Mouse (Mus musculus): Measurements from ENCODE around the gene Pard3b.
"Not testable (repeated sequence)": the region's sequence is repeated elsewhere in the genome, so short reads cannot be mapped to it uniquely, and the experiment has no call there.

Gene Pard3b

DNA sequence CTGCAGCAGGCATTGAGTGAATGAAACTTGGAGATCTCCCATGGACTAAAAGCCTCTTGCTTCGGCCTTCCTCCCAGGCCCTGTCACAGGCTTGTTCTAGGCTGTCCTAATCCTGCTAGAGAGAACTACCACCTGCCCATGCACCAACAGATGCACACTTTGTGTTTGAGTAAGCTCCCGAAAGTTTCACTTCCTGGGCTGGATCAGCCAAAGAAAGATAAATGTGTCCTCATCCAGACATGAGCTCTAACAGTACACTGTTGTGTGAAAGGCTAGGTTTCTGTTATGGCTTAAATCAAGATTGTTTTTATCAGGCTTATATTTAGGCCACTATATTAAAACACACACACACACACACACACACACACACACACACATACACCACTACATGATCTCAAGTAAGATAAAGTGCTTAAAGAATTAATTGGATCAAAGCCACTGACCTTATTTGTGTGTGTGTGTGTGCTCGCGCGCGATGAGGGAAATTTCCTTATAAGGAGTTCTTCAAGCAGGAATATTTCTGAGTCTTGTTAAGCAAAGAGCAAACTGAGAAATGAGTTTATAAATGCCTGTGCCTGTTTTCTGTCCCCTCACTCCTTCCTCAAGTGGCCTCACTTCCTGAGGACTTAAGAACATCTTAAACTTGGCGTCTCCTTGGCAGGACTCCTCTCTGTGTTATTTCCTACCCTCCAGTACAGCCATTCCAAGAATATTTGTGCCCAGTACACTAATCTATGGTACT lies 940.6 kb downstream of the Pard3b start:
- DNase-seq (ENCODE audit: low spot score): no peak

- no peak for DNase-seq (ENCODE audit: low spot score)
Measured at GRCm38 (mm10) chr1:62580314-62580935, 941.8 kb downstream of the Pard3b start.

- DNase-seq (ENCODE audit: low spot score): no peak
Measured at GRCm38 (mm10) chr1:62582476-62582875, 943.9 kb downstream of the Pard3b start.

DNA sequence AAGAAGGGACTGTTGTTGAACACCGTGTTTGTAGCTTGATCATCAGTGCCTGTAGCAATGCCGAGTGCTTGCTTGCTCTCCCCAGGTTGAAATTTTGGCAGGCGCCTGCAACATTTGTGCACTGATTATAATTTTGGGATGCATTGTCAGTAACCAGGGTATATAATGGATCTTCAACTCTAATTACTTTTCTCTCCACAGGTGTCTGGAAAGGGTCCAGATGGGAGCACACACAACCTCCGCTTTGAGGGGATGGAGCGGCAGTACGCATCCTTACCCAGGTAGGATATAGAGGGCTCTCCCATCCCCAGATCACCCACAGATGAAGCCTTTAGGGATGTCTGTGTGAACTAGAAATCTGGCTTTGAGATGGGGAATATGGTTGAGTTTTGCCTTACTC lies 948.9 kb downstream of the Pard3b start:
- DNase-seq (ENCODE audit: low spot score): no peak

GRCm38 (mm10) chr1:62591296-62592031 lies 952.8 kb downstream of the Pard3b start:
- DNase-seq (ENCODE audit: low spot score): no peak

DNA sequence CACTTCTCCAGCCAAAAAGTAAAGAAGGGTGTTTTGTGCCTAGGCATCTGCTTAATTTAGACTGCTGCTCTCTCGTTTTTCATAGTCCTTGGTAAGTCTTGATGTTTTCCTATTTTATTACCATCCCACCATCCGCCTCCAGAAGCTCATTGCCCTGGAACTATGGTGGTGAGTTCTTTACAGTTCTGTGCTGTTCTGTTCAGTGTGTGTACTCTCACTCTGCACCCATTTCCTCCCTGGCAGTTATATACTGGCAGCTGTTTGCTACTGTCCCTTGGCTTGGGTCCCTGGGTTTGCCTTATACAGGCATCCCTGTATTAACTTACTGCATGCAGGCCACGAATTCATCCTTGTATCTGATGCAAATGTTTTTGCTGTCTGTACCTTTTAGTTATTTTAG lies 956.8 kb downstream of the Pard3b start:
- DNase-seq (ENCODE audit: low spot score): no peak

DNA sequence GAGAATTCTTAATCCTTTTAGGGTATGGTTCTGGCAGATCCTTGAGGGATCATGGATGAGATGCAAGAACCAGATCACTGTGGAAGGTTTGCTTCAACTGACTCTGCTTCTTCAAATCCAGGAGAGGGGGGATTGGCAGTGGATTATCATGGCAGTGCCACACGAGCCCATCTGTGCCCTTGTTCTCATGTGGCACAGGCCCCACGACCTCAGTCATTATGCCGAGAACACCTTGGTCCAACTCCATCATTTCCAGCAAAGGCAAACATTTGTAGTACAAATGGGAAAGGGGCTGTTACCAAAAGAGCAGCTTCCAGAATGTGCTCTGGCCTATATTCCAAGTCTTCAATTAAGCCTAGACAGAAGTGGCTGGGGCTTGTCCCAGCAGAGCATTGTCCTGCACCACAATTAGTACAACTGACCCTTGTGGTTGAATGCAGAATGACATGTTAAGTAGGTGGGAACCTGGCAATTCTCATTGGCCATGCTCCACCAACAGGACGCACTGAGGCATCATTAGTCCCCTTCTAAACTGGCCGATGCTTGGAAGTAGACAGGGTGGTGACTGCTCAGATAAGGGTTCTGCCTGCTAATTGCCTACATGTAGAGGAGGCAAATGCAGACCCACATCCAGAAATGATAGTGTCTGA lies 959.3 kb downstream of the Pard3b start:
- DNase-seq (ENCODE audit: low spot score): no peak

DNA sequence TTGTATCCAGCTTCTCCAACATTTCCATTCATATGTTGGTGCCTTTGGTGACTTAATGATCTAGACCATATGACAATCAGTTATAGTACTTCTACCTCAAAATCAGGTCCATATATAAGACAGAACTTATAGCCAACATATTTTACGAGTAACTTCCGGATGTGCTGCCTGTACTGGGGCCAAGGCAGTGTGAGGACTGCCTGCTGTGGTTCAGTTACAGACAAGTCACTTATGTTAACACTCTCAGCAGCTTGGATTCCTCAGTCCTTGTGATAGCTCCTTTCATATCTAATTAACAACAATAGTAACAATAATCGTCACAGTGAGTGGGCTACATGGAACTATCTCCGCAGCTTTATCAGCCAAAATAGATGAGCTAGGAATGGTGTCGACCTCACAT lies 959.9 kb downstream of the Pard3b start:
- no peak for DNase-seq (ENCODE audit: low spot score)

- DNase-seq (ENCODE audit: low spot score): not testable (repeated sequence)
Measured at GRCm38 (mm10) chr1:62604644-62605043, 966.0 kb downstream of the Pard3b start.

- DNase-seq (ENCODE audit: low spot score): no peak
Measured at GRCm38 (mm10) chr1:62618109-62618665, 979.6 kb downstream of the Pard3b start.

GRCm38 (mm10) chr1:62619456-62619855 lies 980.8 kb downstream of the Pard3b start:
- DNase-seq (ENCODE audit: low spot score): no peak

DNA sequence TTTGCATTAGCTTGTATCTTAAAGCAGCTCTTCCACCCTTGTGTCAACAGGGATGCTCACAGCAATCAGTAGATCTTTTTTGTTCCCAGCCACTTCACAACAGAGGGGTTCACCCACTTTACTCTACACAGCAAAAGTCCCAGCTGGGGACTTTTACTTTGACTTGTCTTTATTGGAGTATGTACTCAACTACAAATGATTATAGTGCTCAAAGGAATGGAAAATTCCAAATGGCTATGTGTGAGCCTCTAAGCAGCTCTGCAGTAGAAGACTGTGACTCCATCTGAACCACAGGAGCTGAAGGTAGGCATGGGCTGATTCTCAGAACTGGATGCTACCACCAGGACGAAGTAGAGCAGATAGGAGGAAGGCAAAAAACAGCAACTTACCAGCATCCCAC lies 983.8 kb downstream of the Pard3b start:
- no peak for DNase-seq (ENCODE audit: low spot score)

DNA sequence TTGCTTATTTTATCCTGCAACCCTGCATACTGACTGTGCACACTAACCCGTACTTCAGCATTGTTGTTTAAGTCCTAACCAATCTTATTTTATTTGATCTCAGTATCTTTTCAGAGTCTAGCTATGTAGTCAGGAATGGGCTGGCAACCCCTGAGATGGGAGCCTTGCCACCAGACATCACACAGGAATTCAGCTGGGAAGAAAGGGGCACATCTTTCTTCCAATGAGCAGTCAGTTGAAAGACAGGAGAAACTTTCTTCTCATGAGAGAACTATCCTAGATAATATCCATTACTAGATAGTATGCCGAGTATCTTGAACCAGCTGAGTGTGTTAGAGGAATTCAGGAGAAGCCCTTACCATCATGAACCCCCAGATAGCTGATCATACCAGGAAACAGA lies 985.5 kb downstream of the Pard3b start:
- no peak for DNase-seq (ENCODE audit: low spot score)

DNA sequence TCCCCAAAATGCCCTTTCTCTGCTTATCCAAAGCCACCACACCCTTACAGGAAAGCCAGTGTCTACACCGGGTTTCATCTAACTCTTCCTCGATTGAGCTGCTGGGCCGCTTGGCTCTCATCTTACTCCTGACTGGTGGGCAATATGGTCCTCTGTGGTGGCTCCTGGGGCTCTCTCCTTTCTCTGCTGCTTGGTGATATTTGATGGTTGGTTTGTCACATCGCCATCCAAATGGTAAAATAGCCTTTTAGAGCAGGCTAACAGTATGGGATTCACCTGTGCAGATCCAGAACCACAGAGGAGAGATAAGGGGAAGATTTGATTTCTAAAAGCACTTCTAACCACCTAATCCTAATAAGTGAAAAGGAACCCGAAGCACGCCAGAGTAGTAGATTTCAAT lies 986.2 kb downstream of the Pard3b start:
- no peak for DNase-seq (ENCODE audit: low spot score)

DNA sequence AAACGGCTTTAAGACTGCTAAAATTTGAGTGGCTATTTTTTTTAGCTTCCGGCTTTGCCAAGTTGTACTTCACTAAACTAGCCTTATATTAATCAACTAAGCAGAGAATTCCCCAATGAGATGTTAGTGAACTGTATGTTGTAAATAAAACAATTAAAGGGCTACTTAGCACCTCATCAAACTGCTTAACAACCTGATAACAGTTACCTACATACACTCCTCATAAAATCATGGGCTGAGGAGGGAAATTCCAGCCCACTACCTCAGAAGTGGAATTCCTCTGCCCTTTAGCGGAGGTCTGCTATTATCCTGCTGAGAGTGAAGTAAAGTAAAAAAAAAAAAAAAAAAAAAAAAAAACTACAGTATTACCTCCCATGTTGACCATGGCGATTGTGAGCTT lies 986.7 kb downstream of the Pard3b start:
- no peak for DNase-seq (ENCODE audit: low spot score)

DNA sequence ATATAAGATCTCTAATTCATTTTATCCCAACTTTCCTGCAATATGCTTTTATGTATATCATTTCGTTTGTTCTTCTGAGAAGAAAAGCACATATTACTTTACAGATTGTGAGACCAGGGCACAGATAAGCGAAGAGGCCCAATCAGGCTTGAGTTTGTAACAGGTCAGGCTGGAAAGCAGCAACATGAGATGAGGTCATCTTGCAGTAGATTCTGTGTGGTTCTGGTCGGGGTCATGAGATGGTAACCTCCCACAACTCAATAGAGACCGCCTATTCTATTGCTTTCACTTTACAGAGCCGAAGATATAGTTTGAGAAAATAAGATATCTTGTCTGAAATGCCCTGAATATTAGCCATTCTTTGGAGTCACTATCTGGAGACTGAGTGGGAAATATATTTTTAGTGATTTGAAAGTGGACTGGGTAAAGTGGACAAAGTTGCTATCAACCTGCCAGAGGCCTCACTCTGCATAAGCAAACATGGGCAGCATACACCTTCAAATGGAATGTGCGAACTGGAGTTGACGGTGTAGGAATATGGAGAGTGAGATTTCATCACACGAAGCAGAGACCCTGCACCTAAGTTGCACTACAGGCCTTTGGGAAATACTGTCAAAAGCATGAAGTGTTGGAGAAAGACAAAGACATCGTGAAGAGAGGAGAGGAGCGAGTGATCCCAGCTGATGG lies 987.3 kb downstream of the Pard3b start:
- DNase-seq (ENCODE audit: low spot score): no peak

DNA sequence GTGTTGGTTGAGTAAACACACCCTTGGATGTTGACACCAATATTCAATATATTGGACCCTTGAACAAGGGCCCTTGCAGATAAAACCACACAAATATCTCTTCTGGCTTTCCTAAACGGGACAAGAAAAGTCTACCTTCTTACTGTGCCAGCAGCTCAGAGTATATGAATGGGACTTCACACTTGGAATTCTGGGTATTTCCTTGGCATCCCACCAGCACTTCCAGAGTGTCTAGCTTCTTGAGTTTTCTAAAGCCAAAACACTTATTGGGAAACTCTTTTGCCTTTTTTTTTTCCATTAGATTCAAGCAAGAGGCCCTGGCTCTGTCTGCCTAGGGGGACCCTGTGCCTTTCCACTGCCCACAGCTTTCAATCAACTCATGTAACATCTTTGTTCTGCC lies 991.3 kb downstream of the Pard3b start:
- no peak for DNase-seq (ENCODE audit: low spot score)

GRCm38 (mm10) chr1:62631511-62632305 lies 993.1 kb downstream of the Pard3b start:
- DNase-seq (ENCODE audit: low spot score): no peak

DNA sequence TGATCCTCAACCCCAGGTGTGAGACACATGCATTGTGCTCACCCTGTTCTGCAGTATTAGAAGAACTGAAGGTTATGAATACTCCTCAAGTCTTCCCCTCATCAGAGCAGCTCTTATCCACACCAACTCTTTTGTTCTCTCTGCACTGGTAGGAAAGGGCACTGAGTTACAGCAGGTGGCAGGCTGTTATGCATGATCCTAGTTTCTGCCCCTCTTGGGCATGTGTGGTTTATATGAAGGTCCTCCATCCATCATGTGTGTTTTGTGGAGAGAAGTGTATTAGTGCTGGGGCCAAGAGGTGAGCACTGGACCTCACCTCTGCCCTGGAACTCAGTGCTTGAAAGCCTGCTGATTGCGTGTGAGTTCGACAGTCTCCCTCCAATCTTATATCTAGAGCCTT lies 994.3 kb downstream of the Pard3b start:
- no peak for DNase-seq (ENCODE audit: low spot score)

GRCm38 (mm10) chr1:62635203-62635602 lies 996.6 kb downstream of the Pard3b start:
- DNase-seq (ENCODE audit: low spot score): no peak

Measured in ovary, postnatal 14 days (tissue).